ENCODE assay signal across 23 mouse cellular contexts in genomic region chr2:170011858-170012257, GRCm38 (mm10).
DNase-seq lines count a peak whose midpoint lies in the region; ATAC-seq and TF ChIP-seq lines count a peak whose summit lies in the region.
"Had no signal": no experiment of that assay in that cellular context is flagged by ENCODE, and none has a peak within 500 bp of the region (broad histone marks: within the 10 kb centered on the region; RNA-seq: fewer than 3 reads in every experiment).

No protein-coding gene starts in this region.

- no peak for TF ChIP-seq CTCF in kidney, postnatal 0 days (IDR thresholded peaks at IDR 0.05; ENCODE audit: low read depth)
- no peak for TF ChIP-seq CTCF in stomach, postnatal 0 days (IDR thresholded peaks at IDR 0.05; ENCODE audit: low read depth)

- no peak overlapping the region for H3K9ac ChIP-seq in kidney, postnatal 0 days (ENCODE audit: low read depth, low read length)
- no peak overlapping the region for H3K9ac ChIP-seq in stomach, embryonic 16.5 days (ENCODE audit: low read length)
- no peak overlapping the region for H3K9ac ChIP-seq in stomach, postnatal 0 days (ENCODE audit: low read length)
- H3K9ac ChIP-seq in embryonic facial prominence, embryonic 13.5 days, result no peak overlapping the region
- H3K9ac ChIP-seq: forebrain, embryonic 15.5 days; liver, embryonic 12.5 days had no signal

- no peak for TF ChIP-seq EP300 in stomach, postnatal 0 days (optimal IDR thresholded peaks at IDR 0.05)

- H3K4me3 ChIP-seq in kidney, postnatal 0 days (replicated peaks; ENCODE audit: low read depth, low read length), result no peak overlapping the region
- no peak overlapping the region for H3K4me3 ChIP-seq in stomach, embryonic 16.5 days (replicated peaks; ENCODE audit: low read length)
- H3K4me3 ChIP-seq in stomach, postnatal 0 days (ENCODE audit: low read depth, low read length), result no peak overlapping the region
- no peak overlapping the region for H3K4me3 ChIP-seq in embryonic facial prominence, embryonic 13.5 days
- H3K4me3 ChIP-seq: forebrain, embryonic 15.5 days; limb, embryonic 10.5 days; liver, embryonic 12.5 days had no signal

- H3K4me1 ChIP-seq in kidney, postnatal 0 days (replicated peaks; ENCODE audit: insufficient read depth, low read length), result 0 out of 2 replicates have a peak, but pooled peaks cover 8% of the 10 kb centered on the region
- H3K4me1 ChIP-seq in stomach, embryonic 16.5 days (ENCODE audit: control insufficient read depth, insufficient read depth, low read length), result peaks cover 4% of the 10 kb centered on the region; the same call in 1 of the 2 replicates
- no peaks in the 10 kb centered on the region for H3K4me1 ChIP-seq in stomach, postnatal 0 days (replicated peaks; ENCODE audit: control insufficient read depth, insufficient read depth)
- H3K4me1 ChIP-seq in embryonic facial prominence, embryonic 13.5 days, result peaks cover 23% of the 10 kb centered on the region
- H3K4me1 ChIP-seq: liver, embryonic 12.5 days had no signal

- H3K27ac ChIP-seq in kidney, postnatal 0 days, result 0 out of 2 replicates have a peak overlapping the region, but pooled peaks have one; percentile 42
- peak overlapping the region; percentile 24; the same call in 1 of the 2 replicates for H3K27ac ChIP-seq in stomach, embryonic 16.5 days (ENCODE audit: low read length)
- H3K27ac ChIP-seq in stomach, postnatal 0 days (replicated peaks), result no peak overlapping the region
- peak overlapping the region; percentile 48; the same call in 1 of the 2 replicates for H3K27ac ChIP-seq in embryonic facial prominence, embryonic 13.5 days
- H3K27ac ChIP-seq: forebrain, embryonic 15.5 days; limb, embryonic 10.5 days; liver, embryonic 12.5 days had no signal

- no peaks in the 10 kb centered on the region for H3K27me3 ChIP-seq in kidney, postnatal 0 days (ENCODE audit: insufficient read depth, low read length)
- H3K27me3 ChIP-seq in stomach, embryonic 16.5 days (ENCODE audit: control insufficient read depth, insufficient read depth, low read length), result no peaks in the 10 kb centered on the region
- no peaks in the 10 kb centered on the region for H3K27me3 ChIP-seq in stomach, postnatal 0 days (ENCODE audit: control insufficient read depth, insufficient read depth, low read length)
- no peaks in the 10 kb centered on the region for H3K27me3 ChIP-seq in embryonic facial prominence, embryonic 13.5 days
- H3K27me3 ChIP-seq: forebrain, embryonic 15.5 days; liver, embryonic 12.5 days had no signal

- H3K4me2 ChIP-seq in kidney, postnatal 0 days (ENCODE audit: low read length), result peak overlapping the region; percentile 18; the same call in 1 of the 2 replicates
- no peak overlapping the region for H3K4me2 ChIP-seq in stomach, embryonic 16.5 days (ENCODE audit: low read depth, low read length)
- H3K4me2 ChIP-seq in stomach, postnatal 0 days (replicated peaks; ENCODE audit: low read depth), result no peak overlapping the region
- H3K4me2 ChIP-seq in embryonic facial prominence, embryonic 13.5 days, result peak overlapping the region; percentile 45
- H3K4me2 ChIP-seq: forebrain, embryonic 15.5 days; heart, embryonic 11.5 days; liver, embryonic 12.5 days had no signal

- 31% methylated on average over 8 of the region's 8 CpGs for WGBS in kidney, postnatal 0 days
- WGBS in stomach, embryonic 16.5 days, result 62% methylated on average over 8 of the region's 8 CpGs
- 57% methylated on average over 8 of the region's 8 CpGs for WGBS in stomach, postnatal 0 days
- WGBS in embryonic facial prominence, embryonic 13.5 days, result 17% methylated on average over 8 of the region's 8 CpGs

- no peaks in the 10 kb centered on the region for H3K9me3 ChIP-seq in kidney, postnatal 0 days (replicated peaks; ENCODE audit: low read length)
- peaks cover 6% of the 10 kb centered on the region; the same call in 1 of the 2 replicates for H3K9me3 ChIP-seq in stomach, embryonic 16.5 days (replicated peaks; ENCODE audit: control insufficient read depth, low read length)
- no peaks in the 10 kb centered on the region for H3K9me3 ChIP-seq in stomach, postnatal 0 days (ENCODE audit: control insufficient read depth, low read length)
- 0 out of 2 replicates have a peak, but pooled peaks cover 4% of the 10 kb centered on the region for H3K9me3 ChIP-seq in embryonic facial prominence, embryonic 13.5 days
- H3K9me3 ChIP-seq: forebrain, embryonic 15.5 days; limb, embryonic 10.5 days; liver, embryonic 12.5 days had no signal

- ATAC-seq in kidney, postnatal 0 days (replicated peaks; ENCODE audit: low FRiP score, low read depth), result no peak
- ATAC-seq in stomach, embryonic 16.5 days (ENCODE audit: insufficient read depth, low FRiP score), result no peak
- no peak for ATAC-seq in stomach, postnatal 0 days (ENCODE audit: low FRiP score, low TSS enrichment)
- no peak for ATAC-seq in embryonic facial prominence, embryonic 13.5 days (ENCODE audit: insufficient number of reproducible peaks, insufficient read depth, low FRiP score, low TSS enrichment, low read depth)
- ATAC-seq: activated CD4-positive, CD25-positive, alpha-beta regulatory T cell, adult 4 months; forebrain, embryonic 15.5 days; liver, embryonic 12.5 days had no signal

- DNase-seq in kidney, postnatal 0 days (ENCODE audit: low spot score), result peak; percentile 65
- no peak for DNase-seq in kidney, postnatal 14 days
- no peak for DNase-seq in stomach, postnatal 0 days (ENCODE audit: low spot score)
- no peak for DNase-seq in left cerebral cortex, adult 11 months (ENCODE audit: low spot score)
- DNase-seq in spleen, postnatal 10 days (ENCODE audit: low spot score in 2 of 2), result no peak
- DNase-seq: adrenal gland, postnatal 14 days; cerebellum, adult 11 months; cerebellum, postnatal 14 days; gastrocnemius, postnatal 36 days; heart, postnatal 14 days; kidney, adult 18-20 months; kidney, postnatal 36 days; lung, adult 2 months; lung, postnatal 4 days; right cerebral cortex, postnatal 4 days; thymus, postnatal 25 days had no signal

- H3K36me3 ChIP-seq in kidney, postnatal 0 days (ENCODE audit: insufficient read depth, low read length), result no peaks in the 10 kb centered on the region
- H3K36me3 ChIP-seq in stomach, embryonic 16.5 days (ENCODE audit: control insufficient read depth, insufficient read depth, low read length), result no peaks in the 10 kb centered on the region
- H3K36me3 ChIP-seq in stomach, postnatal 0 days (ENCODE audit: control insufficient read depth, insufficient read depth, low read length), result no peaks in the 10 kb centered on the region
- no peaks in the 10 kb centered on the region for H3K36me3 ChIP-seq in embryonic facial prominence, embryonic 13.5 days
- H3K36me3 ChIP-seq: forebrain, embryonic 15.5 days; limb, embryonic 10.5 days; liver, embryonic 12.5 days had no signal

Comparison
In these comparisons a context has a peak if more than half of its experiments do, and no peak if none do; other contexts are left out.
1. H3K4me2 ChIP-seq: peak in kidney, postnatal 0 days (single experiment) and embryonic facial prominence, embryonic 13.5 days (single experiment); none in stomach, embryonic 16.5 days (single experiment) and stomach, postnatal 0 days (single experiment).